Mouse (Mus musculus) embryonic facial prominence, embryonic 14.5 days (tissue): ENCODE measurements at regions not wholly inside any gene's neighbourhood (a gene's known extent, or its start where the extent isn't known, plus 50 kb on each side); places are given as distances from the start of the nearest gene placed in this dataset.

Source experiments
- ATAC-seq: fragments of 200-750 bp; cut with Nextera tagmentation; 2 replicates; pipeline ENCODE4 v1.8.0; 2017; ENCODE audit warnings: low read depth, moderate number of reproducible peaks, moderate TSS enrichment
- DNase-seq: peaks from one replicate; pipeline ENCODE4 v3.0.0-alpha.2; 2015; ENCODE audit warnings: low spot score
- H3K27ac ChIP-seq: fragments of 300-500 bp; sonication (generic); replicated peaks from 2 replicates; pipeline ENCODE4 v1.5.1; 2014; ENCODE audit warnings: low read depth, mild to moderate bottlenecking, low read length, moderate library complexity
- H3K27me3 ChIP-seq: fragments of 300-500 bp; sonication (generic); replicated peaks from 2 replicates; pipeline ENCODE4 v1.6.1; 2014; ENCODE audit warnings: low read length; ENCODE audit not compliant: control insufficient read depth, insufficient read depth
- H3K36me3 ChIP-seq: fragments of 300-500 bp; sonication (generic); 2 replicates; pipeline ENCODE4 v1.6.1; 2014; ENCODE audit warnings: low read length, mixed read lengths; ENCODE audit not compliant: control insufficient read depth, insufficient read depth
- H3K4me1 ChIP-seq: fragments of 300-500 bp; sonication (generic); 2 replicates; pipeline ENCODE4 v1.6.1; 2014; ENCODE audit warnings: antibody characterized with exemption, low read length; ENCODE audit not compliant: control insufficient read depth, insufficient read depth
- H3K4me2 ChIP-seq: fragments of 300-500 bp; sonication (generic); 2 replicates; pipeline ENCODE4 v1.6.1; 2014; ENCODE audit warnings: low read depth, mild to moderate bottlenecking, low read length, moderate library complexity, mixed read lengths
- H3K4me3 ChIP-seq: fragments of 300-500 bp; sonication (generic); 2 replicates; pipeline ENCODE4 v1.5.1; 2014; ENCODE audit warnings: low read depth, mild to moderate bottlenecking, low read length
- H3K9ac ChIP-seq: fragments of 300-500 bp; sonication (generic); 2 replicates; pipeline ENCODE4 v1.6.1; 2014; ENCODE audit warnings: low read depth, mild to moderate bottlenecking, low read length, moderate library complexity, mixed read lengths
- H3K9me3 ChIP-seq: fragments of 300-500 bp; sonication (generic); 2 replicates; pipeline ENCODE4 v1.6.1; 2016; ENCODE audit warnings: low read length; ENCODE audit not compliant: control insufficient read depth
- WGBS: fragments of 180-500 bp; shearing (Covaris S2); extraction: QIAGEN DNeasy Blood & Tissue Kit; methylation state at CpG from one replicate; pipeline ENCODE4 v1.1.7; 2014; 5-methylcytosine and 5-hydroxymethylcytosine counted together

- H3K4me1 ChIP-seq = peaks cover 12% of the 10 kb centered on the region
- H3K4me3 ChIP-seq = no peak overlapping the region
- H3K4me2 ChIP-seq = no peak overlapping the region
- DNase-seq (no peak), ATAC-seq (no peak)
- 86% methylated on average over 1 of the region's 1 CpGs for WGBS
- H3K36me3 ChIP-seq = no peaks in the 10 kb centered on the region
- H3K9me3 ChIP-seq = no peaks in the 10 kb centered on the region
- H3K9ac ChIP-seq = no peak overlapping the region
- no peaks in the 10 kb centered on the region for H3K27me3 ChIP-seq
- no peak overlapping the region for H3K27ac ChIP-seq
Measured at GRCm38 (mm10) chr2:173416921-173417320, 105.5 kb upstream of the 1700021F07Rik start.

- WGBS = 87% methylated on average over 7 of the region's 7 CpGs
- Histone ChIP-seq H3K9ac (no peak overlapping the region), H3K4me3 (no peak overlapping the region), H3K36me3 (no peaks in the 10 kb centered on the region), H3K27me3 (no peaks in the 10 kb centered on the region), H3K4me1 (peaks cover 6% of the 10 kb centered on the region), H3K9me3 (no peaks in the 10 kb centered on the region), H3K4me2 (no peak overlapping the region), H3K27ac (no peak overlapping the region)
- ATAC-seq = no peak
- no peak for DNase-seq
Measured at GRCm38 (mm10) chr2:173418951-173419350, 103.4 kb upstream of the 1700021F07Rik start.

- H3K9ac ChIP-seq = no peak overlapping the region
- DNase-seq = peak; percentile 66
Measured at GRCm38 (mm10) chr2:173419972-173420391, 102.4 kb upstream of the 1700021F07Rik start.

GRCm38 (mm10) chr2:173420481-173420880, 101.9 kb upstream of the 1700021F07Rik start:
- DNase-seq = no peak
- no peak overlapping the region for H3K4me2 ChIP-seq
- H3K27ac ChIP-seq = no peak overlapping the region; the same call in 1 of the 2 replicates
- no peaks in the 10 kb centered on the region for H3K9me3 ChIP-seq
- H3K27me3 ChIP-seq = no peaks in the 10 kb centered on the region
- no peak for ATAC-seq
- 55% methylated on average over 5 of the region's 5 CpGs for WGBS
- H3K4me3 ChIP-seq = no peak overlapping the region
- H3K9ac ChIP-seq = no peak overlapping the region
- no peaks in the 10 kb centered on the region for H3K4me1 ChIP-seq
- no peaks in the 10 kb centered on the region for H3K36me3 ChIP-seq

More at GRCm38 (mm10) chr2:173419972-173420391, 102.4 kb upstream of the 1700021F07Rik start:
- H3K27me3 ChIP-seq = no peaks in the 10 kb centered on the region
- no peaks in the 10 kb centered on the region for H3K36me3 ChIP-seq
- H3K4me2 ChIP-seq = no peak overlapping the region
- peak; percentile 82; the same call in 1 of the 2 replicates for ATAC-seq
- H3K4me1 ChIP-seq = no peaks in the 10 kb centered on the region
- no peak overlapping the region for H3K4me3 ChIP-seq
- H3K9me3 ChIP-seq = no peaks in the 10 kb centered on the region
- H3K27ac ChIP-seq = no peak overlapping the region; the same call in 1 of the 2 replicates
- 37% methylated on average over 10 of the region's 10 CpGs for WGBS

GRCm38 (mm10) chr2:173424875-173425274, 97.5 kb upstream of the 1700021F07Rik start:
- Histone ChIP-seq H3K9me3 (no peaks in the 10 kb centered on the region), H3K27ac (no peak overlapping the region), H3K4me1 (no peaks in the 10 kb centered on the region), H3K27me3 (no peaks in the 10 kb centered on the region), H3K36me3 (no peaks in the 10 kb centered on the region), H3K4me3 (no peak overlapping the region), H3K9ac (no peak overlapping the region), H3K4me2 (no peak overlapping the region)
- DNase-seq (no peak), ATAC-seq (no peak)
- WGBS = 88% methylated on average over 7 of the region's 7 CpGs

- no peaks in the 10 kb centered on the region for H3K9me3 ChIP-seq
- no peak overlapping the region for H3K27ac ChIP-seq
- no peaks in the 10 kb centered on the region for H3K27me3 ChIP-seq
- H3K4me1 ChIP-seq = no peaks in the 10 kb centered on the region
- H3K9ac ChIP-seq = no peak overlapping the region
- DNase-seq = no peak
- WGBS = 84% methylated on average over 9 of the region's 9 CpGs
- no peak for ATAC-seq
- no peaks in the 10 kb centered on the region for H3K36me3 ChIP-seq
- no peak overlapping the region for H3K4me2 ChIP-seq
- no peak overlapping the region for H3K4me3 ChIP-seq
Measured at GRCm38 (mm10) chr2:173425754-173426153, 96.6 kb upstream of the 1700021F07Rik start.

- H3K9me3 ChIP-seq = no peaks in the 10 kb centered on the region
- peak; percentile 90; the same call in 1 of the 2 replicates for ATAC-seq
- DNase-seq = peak; percentile 72
- no peaks in the 10 kb centered on the region for H3K4me1 ChIP-seq
- no peaks in the 10 kb centered on the region for H3K27me3 ChIP-seq
- WGBS = 71% methylated on average over 16 of the region's 16 CpGs
- no peak overlapping the region for H3K27ac ChIP-seq
- no peak overlapping the region for H3K4me3 ChIP-seq
- no peak overlapping the region for H3K9ac ChIP-seq
- no peak overlapping the region for H3K4me2 ChIP-seq
- H3K36me3 ChIP-seq = no peaks in the 10 kb centered on the region
Measured at GRCm38 (mm10) chr2:173426191-173427065, 96.0 kb upstream of the 1700021F07Rik start.

- Histone ChIP-seq H3K4me1 (no peaks in the 10 kb centered on the region), H3K4me2 (no peak overlapping the region), H3K9ac (no peak overlapping the region), H3K27ac (no peak overlapping the region), H3K9me3 (no peaks in the 10 kb centered on the region), H3K27me3 (no peaks in the 10 kb centered on the region), H3K4me3 (no peak overlapping the region), H3K36me3 (no peaks in the 10 kb centered on the region)
- DNase-seq (peak; percentile 43), ATAC-seq (no peak)
- 81% methylated on average over 10 of the region's 10 CpGs for WGBS
Measured at GRCm38 (mm10) chr2:173427888-173428450, 94.4 kb upstream of the 1700021F07Rik start.
